Mouse (Mus musculus) lung, postnatal 0 days (tissue): ENCODE measurements around the gene Dlg2.

Source experiments
- CTCF ChIP-seq: IDR thresholded peaks from 2 replicates; pipeline ENCODE4 v1.5.1; 2016; ENCODE audit warnings: antibody characterized with exemption, mild to moderate bottlenecking
- EP300 ChIP-seq: IDR thresholded peaks from 2 replicates; pipeline ENCODE4 v1.6.1; 2016; ENCODE audit warnings: antibody characterized with exemption, mild to moderate bottlenecking, control low read depth

GRCm38 (mm10) chr7:92448782-92449575 is 1972.5 kb downstream of the Dlg2 start:
- no peak for TF ChIP-seq CTCF
- TF ChIP-seq EP300: no peak
